ENCODE assay signal across 7 mouse cellular contexts in the genomic region with DNA sequence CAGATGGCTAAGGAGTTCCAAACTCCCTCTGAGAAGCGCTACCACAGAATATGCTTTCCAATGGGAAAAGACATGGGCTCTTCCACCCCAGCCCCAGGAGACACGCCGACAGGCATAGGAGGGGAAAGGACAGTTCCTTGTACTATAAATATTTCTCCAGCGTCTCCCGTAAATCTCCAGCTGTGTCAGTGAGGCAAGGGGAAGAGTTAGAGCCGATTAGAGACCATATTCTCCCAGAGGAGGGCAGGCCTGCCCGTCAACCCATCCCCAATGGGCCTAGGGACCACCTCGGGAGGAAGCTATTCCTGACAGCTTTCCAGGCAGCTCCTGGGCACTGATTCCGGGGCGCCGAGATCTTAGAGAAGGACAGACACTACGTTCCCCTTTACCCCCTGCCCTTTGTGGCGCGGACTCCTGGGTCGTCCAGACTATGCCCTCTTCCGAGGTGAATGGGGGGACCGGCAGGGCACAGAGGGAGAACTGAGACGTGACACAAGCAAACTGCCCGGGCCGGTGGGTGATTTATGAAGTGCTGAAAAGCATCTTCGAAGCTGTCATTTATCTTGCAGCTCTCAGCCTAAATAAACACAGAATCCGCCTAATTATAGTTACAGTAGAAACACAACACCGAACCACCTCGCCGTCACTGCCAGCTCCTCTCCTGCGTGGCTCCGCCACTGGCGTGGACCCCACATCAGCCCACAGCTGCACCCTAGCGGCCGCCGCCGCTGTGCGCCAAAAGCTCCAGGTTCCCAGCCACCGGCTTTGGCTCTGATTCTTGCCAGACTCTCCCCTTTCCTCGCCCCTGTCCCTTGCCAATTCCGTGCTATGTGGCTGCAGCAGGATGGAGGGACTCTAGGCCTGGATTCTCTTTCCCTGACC. TPM values are rescaled to one million over a fixed set of nuclear protein-coding genes. Genes with fewer than 3 reads are reported as not detected.
DNase-seq lines count a peak whose midpoint lies in the region; ATAC-seq lines count a peak whose summit lies in the region.

No protein-coding gene starts in this region.

- H3K36me3 ChIP-seq in liver, embryonic 11.5 days (ENCODE audit: control insufficient read depth, insufficient read depth, low read length) = no peaks in the 10 kb centered on the region
- no peaks in the 10 kb centered on the region for H3K36me3 ChIP-seq in stomach, embryonic 15.5 days

- ATAC-seq in inflammation-experienced regulatory T-cells, adult 6 months = peak; percentile 54
- no peak for ATAC-seq in liver, embryonic 11.5 days (replicated peaks; ENCODE audit: low FRiP score)
- peak; percentile 72; the same call in 1 of the 2 replicates for ATAC-seq in stomach, embryonic 15.5 days (ENCODE audit: insufficient read depth, low FRiP score, low read depth)

- DNase-seq in NIH3T3 (ENCODE audit: low read depth) = peak; percentile 7
- DNase-seq in gastrocnemius, postnatal 25 days = peak; percentile 70
- DNase-seq in liver, embryonic 11.5 days (ENCODE audit: low spot score) = peak; percentile 61
- peak; percentile 28 to 42 for DNase-seq in natural killer cell, adult 2 months (ENCODE audit: low spot score in 2 of 2)

- H3K27ac ChIP-seq in brown adipose tissue, adult 24 weeks (replicated peaks; ENCODE audit: low read depth, low read length) = peak overlapping the region; percentile 39; the same call in 1 of the 2 replicates
- H3K27ac ChIP-seq in liver, embryonic 11.5 days (ENCODE audit: low read depth, low read length) = peak overlapping the region; percentile 60; the same call in 1 of the 2 replicates
- peak overlapping the region; percentile 42 for H3K27ac ChIP-seq in stomach, embryonic 15.5 days

- WGBS in liver, embryonic 11.5 days = 10% methylated on average over 36 of the region's 36 CpGs
- 5% methylated on average over 36 of the region's 36 CpGs for WGBS in stomach, embryonic 15.5 days

- H3K27me3 ChIP-seq in liver, embryonic 11.5 days (replicated peaks; ENCODE audit: control insufficient read depth, insufficient read depth, low read length) = peaks cover 29% of the 10 kb centered on the region
- H3K27me3 ChIP-seq in stomach, embryonic 15.5 days (replicated peaks) = no peaks in the 10 kb centered on the region

- H3K9me3 ChIP-seq in liver, embryonic 11.5 days (ENCODE audit: control insufficient read depth, low read length) = no peaks in the 10 kb centered on the region
- H3K9me3 ChIP-seq in stomach, embryonic 15.5 days = no peaks in the 10 kb centered on the region

- peak overlapping the region; percentile 48 for H3K4me2 ChIP-seq in liver, embryonic 11.5 days
- H3K4me2 ChIP-seq in stomach, embryonic 15.5 days = peak overlapping the region; percentile 43

- no peak overlapping the region for H3K9ac ChIP-seq in liver, embryonic 11.5 days (ENCODE audit: low read depth, low read length)
- no peak overlapping the region for H3K9ac ChIP-seq in stomach, embryonic 15.5 days

- peak overlapping the region; percentile 37 for H3K4me3 ChIP-seq in brown adipose tissue, adult 24 weeks (ENCODE audit: insufficient read depth, low read depth, low read length)
- H3K4me3 ChIP-seq in liver, embryonic 11.5 days (ENCODE audit: low read depth, low read length) = no peak overlapping the region
- peak overlapping the region; percentile 12 for H3K4me3 ChIP-seq in stomach, embryonic 15.5 days (replicated peaks)

- no peaks in the 10 kb centered on the region; the same call in 1 of the 2 replicates for H3K4me1 ChIP-seq in brown adipose tissue, adult 24 weeks (ENCODE audit: control insufficient read depth, insufficient read depth, insufficient read length, low read length)
- peaks cover 4% of the 10 kb centered on the region; the same call in 1 of the 2 replicates for H3K4me1 ChIP-seq in liver, embryonic 11.5 days (replicated peaks; ENCODE audit: control insufficient read depth, insufficient read depth, low read length)
- H3K4me1 ChIP-seq in stomach, embryonic 15.5 days = peaks cover 25% of the 10 kb centered on the region

RNA-seq across cellular contexts. Expression of gene Hoxb1, which starts 41.9 kb away (rescaled TPM):
- not detected in 2 replicates for polyA plus RNA-seq in brown adipose tissue, adult 24 weeks (2012; ENCODE audit: insufficient read depth, insufficient read length, missing spikeins)
- not detected for total RNA-seq in gastrocnemius, postnatal 25 days (2021)
- polyA plus RNA-seq in inflammation-experienced regulatory T-cells, adult 6 months (2017; shearing (Covaris generic)) = not detected
- 0.73 and 0.85 TPM in 2 replicates for polyA plus RNA-seq in liver, embryonic 11.5 days (2014; fragmentation: Nextera tagmentation; extraction: Ambion mirVana)
- polyA plus RNA-seq in stomach, embryonic 15.5 days (2015; fragmentation: Nextera tagmentation; extraction: Ambion mirVana) = 0.10 TPM in 1 of 2 replicates, not detected in the other

RNA-seq across cellular contexts. Expression of gene Skap1, which starts 57.0 kb away (rescaled TPM):
- polyA plus RNA-seq in brown adipose tissue, adult 24 weeks (2012; ENCODE audit: insufficient read depth, insufficient read length, missing spikeins) = not detected in 2 replicates
- total RNA-seq in gastrocnemius, postnatal 25 days (2021) = under 1 TPM in 1 of 2 experiments, not detected in 1; 0.24 TPM
- 100 to 1,000 TPM; 537 to 839 (median 722) TPM for polyA plus RNA-seq in inflammation-experienced regulatory T-cells, adult 6 months (2017; shearing (Covaris generic))
- 0.45 and 0.58 TPM in 2 replicates for polyA plus RNA-seq in liver, embryonic 11.5 days (2014; fragmentation: Nextera tagmentation; extraction: Ambion mirVana)
- polyA plus RNA-seq in stomach, embryonic 15.5 days (2015; fragmentation: Nextera tagmentation; extraction: Ambion mirVana) = 1.1 TPM in 2 replicates

RNA-seq across cellular contexts. Expression of gene Hoxb2, which starts 57.1 kb away (rescaled TPM):
- polyA plus RNA-seq in brown adipose tissue, adult 24 weeks (2012; ENCODE audit: insufficient read depth, insufficient read length, missing spikeins) = 3.2 and 3.7 TPM in 2 replicates
- under 1 TPM; 0.15 to 0.24 TPM for total RNA-seq in gastrocnemius, postnatal 25 days (2021)
- polyA plus RNA-seq in inflammation-experienced regulatory T-cells, adult 6 months (2017; shearing (Covaris generic)) = not detected
- 11.2 and 11.3 TPM in 2 replicates for polyA plus RNA-seq in liver, embryonic 11.5 days (2014; fragmentation: Nextera tagmentation; extraction: Ambion mirVana)
- 20.3 and 21.0 TPM in 2 replicates for polyA plus RNA-seq in stomach, embryonic 15.5 days (2015; fragmentation: Nextera tagmentation; extraction: Ambion mirVana)

Comparison
In these comparisons a context has a peak if more than half of its experiments do, and no peak if none do; other contexts are left out.
1. DNase-seq: peak in every context shown above with its lines; median percentile 70 in gastrocnemius, postnatal 25 days; 61 in liver, embryonic 11.5 days; 35 in natural killer cell, adult 2 months; 7 in NIH3T3.
2. RNA of gene Skap1, which starts 57.0 kb away (polyA plus RNA-seq): 537 to 839 TPM in inflammation-experienced regulatory T-cells, adult 6 months; 1.1 TPM in stomach, embryonic 15.5 days, not detected in brown adipose tissue, adult 24 weeks and 0.45 to 0.58 TPM in liver, embryonic 11.5 days; every median in the first group is over 100 times any median in the second.
3. Peak in every context shown above with its lines, with median percentiles within 50 percentile points of each other: H3K27ac ChIP-seq.